Mouse (Mus musculus): ENCODE results near the gene Ptk6. TPM values are rescaled to one million over a fixed set of nuclear protein-coding genes. Genes with fewer than 3 reads are reported as not detected.

Ptk6 gene
- polyA plus RNA-seq, 1 experiment from 2014 or later, result 0.12 TPM

GRCm38 (mm10) chr2:181147546-181148317 lies 54.9 kb downstream of the Ptk6 start:
- Histone ChIP-seq H3K9ac (no peak overlapping the region), H3K27me3 (replicated peaks) (peaks cover 31% of the 10 kb centered on the region), H3K9me3 (no peaks in the 10 kb centered on the region), H3K27ac (no peak overlapping the region), H3K4me3 (replicated peaks) (peak overlapping the region; percentile 41), H3K36me3 (no peaks in the 10 kb centered on the region), H3K4me1 (no peaks in the 10 kb centered on the region), H3K4me2 (peak overlapping the region; percentile 74)
- under 1% methylated on average over 58 of the region's 61 CpGs for WGBS
- ATAC-seq (ENCODE audit: insufficient read depth, low FRiP score, low read depth), result peak; percentile 33; the same call in 1 of the 2 replicates

DNA sequence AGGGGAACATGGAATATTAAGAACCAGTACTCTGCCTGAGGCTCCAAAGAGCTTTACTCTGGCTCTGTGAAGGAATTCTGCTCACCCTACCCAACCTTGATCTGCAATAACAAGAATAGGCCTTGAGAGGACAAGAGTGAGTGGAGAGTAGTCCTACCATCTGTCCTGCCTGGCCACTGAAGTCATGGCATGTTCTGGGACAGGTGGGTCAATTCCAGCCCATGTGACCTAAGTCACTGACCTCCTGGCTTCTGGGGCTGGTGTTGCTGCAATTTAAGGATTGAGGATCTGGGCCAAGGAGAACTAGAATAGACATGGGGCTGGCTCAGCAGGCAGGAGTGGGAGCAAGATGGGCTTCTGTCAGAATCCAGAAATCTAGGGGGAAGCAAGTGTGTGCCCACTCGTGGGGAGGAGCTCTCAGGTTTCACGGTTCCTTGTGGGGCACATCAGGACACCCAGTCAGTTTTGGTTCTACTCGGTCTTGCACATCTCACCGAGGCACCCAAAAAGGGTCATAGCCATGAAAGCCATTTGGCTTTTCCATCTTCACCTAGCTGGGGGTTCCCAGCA lies 55.5 kb downstream of the Ptk6 start:
- no peak overlapping the region for H3K4me3 ChIP-seq (replicated peaks)
- H3K9me3 ChIP-seq, result no peaks in the 10 kb centered on the region
- no peak for ATAC-seq (ENCODE audit: insufficient read depth, low FRiP score, low read depth)
- no peak overlapping the region for H3K27ac ChIP-seq
- no peak overlapping the region for H3K9ac ChIP-seq
- no peaks in the 10 kb centered on the region for H3K4me1 ChIP-seq
- WGBS, result 44% methylated on average over 4 of the region's 4 CpGs
- H3K36me3 ChIP-seq, result no peaks in the 10 kb centered on the region
- H3K27me3 ChIP-seq (replicated peaks), result peaks cover 28% of the 10 kb centered on the region
- peak overlapping the region; percentile 74; the same call in 1 of the 2 replicates for H3K4me2 ChIP-seq

GRCm38 (mm10) chr2:181144675-181145074 lies 57.9 kb downstream of the Ptk6 start:
- no peak for ATAC-seq (ENCODE audit: insufficient read depth, low FRiP score, low read depth)
- Histone ChIP-seq H3K4me2 (no peak overlapping the region), H3K9ac (no peak overlapping the region), H3K4me3 (replicated peaks) (no peak overlapping the region), H3K27me3 (replicated peaks) (peaks cover 20% of the 10 kb centered on the region), H3K27ac (no peak overlapping the region), H3K4me1 (no peaks in the 10 kb centered on the region), H3K36me3 (no peaks in the 10 kb centered on the region), H3K9me3 (no peaks in the 10 kb centered on the region)
- WGBS, result 76% methylated on average over 2 of the region's 2 CpGs

Other genes starting within 250 kb of the Ptk6 start
- gene Nkain4, start 248.1 kb downstream of the Ptk6 start, polyA plus RNA-seq (2015; fragmentation: Nextera tagmentation; extraction: Ambion mirVana), result 50.8 and 52.4 TPM in 2 replicates
- 92.7 and 103 TPM in 2 replicates for gene Arfgap1, start 235.6 kb downstream of the Ptk6 start, polyA plus RNA-seq (2015; fragmentation: Nextera tagmentation; extraction: Ambion mirVana)
- gene Col20a1, start 216.3 kb downstream of the Ptk6 start, polyA plus RNA-seq (2015; fragmentation: Nextera tagmentation; extraction: Ambion mirVana), result 0.71 and 1.1 TPM in 2 replicates
- gene Chrna4, start 159.2 kb downstream of the Ptk6 start, polyA plus RNA-seq (2015; fragmentation: Nextera tagmentation; extraction: Ambion mirVana), result 2.2 and 3.0 TPM in 2 replicates
- gene Kcnq2, start 67.5 kb downstream of the Ptk6 start, polyA plus RNA-seq (2015; fragmentation: Nextera tagmentation; extraction: Ambion mirVana), result 1.5 TPM in 2 replicates
- gene Eef1a2, start 45.8 kb downstream of the Ptk6 start, polyA plus RNA-seq (2015; fragmentation: Nextera tagmentation; extraction: Ambion mirVana), result 0.18 and 0.36 TPM in 2 replicates
- 249 and 269 TPM in 2 replicates for gene Ppdpf, start 15.5 kb downstream of the Ptk6 start, polyA plus RNA-seq (2015; fragmentation: Nextera tagmentation; extraction: Ambion mirVana)
- 0.06 and 0.18 TPM in 2 replicates for gene Srms, start 10.4 kb upstream of the Ptk6 start, polyA plus RNA-seq (2015; fragmentation: Nextera tagmentation; extraction: Ambion mirVana)
- gene Fndc11, start 17.2 kb upstream of the Ptk6 start, polyA plus RNA-seq (2015; fragmentation: Nextera tagmentation; extraction: Ambion mirVana), result 0.09 and 0.26 TPM in 2 replicates
- gene Helz2, start 39.2 kb upstream of the Ptk6 start, polyA plus RNA-seq (2015; fragmentation: Nextera tagmentation; extraction: Ambion mirVana), result 2.1 and 2.3 TPM in 2 replicates
- 12.2 and 13.2 TPM in 2 replicates for gene Gmeb2, start 85.2 kb upstream of the Ptk6 start, polyA plus RNA-seq (2015; fragmentation: Nextera tagmentation; extraction: Ambion mirVana)
- gene Stmn3, start 111.7 kb upstream of the Ptk6 start, polyA plus RNA-seq (2015; fragmentation: Nextera tagmentation; extraction: Ambion mirVana), result 37.6 and 39.0 TPM in 2 replicates
- 35.4 and 39.2 TPM in 2 replicates for gene Rtel1, start 117.0 kb upstream of the Ptk6 start, polyA plus RNA-seq (2015; fragmentation: Nextera tagmentation; extraction: Ambion mirVana)
- gene Zgpat, start 162.1 kb upstream of the Ptk6 start, polyA plus RNA-seq (2015; fragmentation: Nextera tagmentation; extraction: Ambion mirVana), result 36.2 and 38.5 TPM in 2 replicates
- gene Arfrp1, start 162.6 kb upstream of the Ptk6 start, polyA plus RNA-seq (2015; fragmentation: Nextera tagmentation; extraction: Ambion mirVana), result 58.6 and 62.4 TPM in 2 replicates
- gene Lime1, start 177.3 kb upstream of the Ptk6 start, polyA plus RNA-seq (2015; fragmentation: Nextera tagmentation; extraction: Ambion mirVana), result 18.2 and 20.2 TPM in 2 replicates

Data from stomach, embryonic 15.5 days (tissue).